In genomic region chr11:4080219-4080618, GRCm38 (mm10) we compare ENCODE assay signal across 8 mouse cellular contexts. TPM values are rescaled to one million over a fixed set of nuclear protein-coding genes. Genes with fewer than 3 reads are reported as not detected.
A peak's percentile ranks its signal among the peaks of the same experiment; 100 is the strongest.
DNase-seq lines count a peak whose midpoint lies in the region; ATAC-seq and TF ChIP-seq lines count a peak whose summit lies in the region.

No protein-coding gene starts in this region.

- H3K9ac ChIP-seq in hindbrain, embryonic 14.5 days: no peak overlapping the region
- no peak overlapping the region for H3K9ac ChIP-seq in hindbrain, embryonic 13.5 days
- H3K9ac ChIP-seq in ES-E14 (ENCODE audit: insufficient read depth, low read depth, low read length, poor library complexity, severe bottlenecking): no peak overlapping the region
- H3K9ac ChIP-seq in neural tube, embryonic 11.5 days (ENCODE audit: low read length): no peak overlapping the region

- H3K27me3 ChIP-seq in hindbrain, embryonic 14.5 days (ENCODE audit: control insufficient read depth, insufficient read depth, low read length): no peaks in the 10 kb centered on the region
- peaks cover 10% of the 10 kb centered on the region; the same call in 1 of the 2 replicates for H3K27me3 ChIP-seq in hindbrain, embryonic 13.5 days
- no peaks in the 10 kb centered on the region for H3K27me3 ChIP-seq in neural tube, embryonic 11.5 days (ENCODE audit: control insufficient read depth, insufficient read depth, low read length)

- H3K27ac ChIP-seq in hindbrain, embryonic 14.5 days: no peak overlapping the region
- no peak overlapping the region for H3K27ac ChIP-seq in hindbrain, embryonic 13.5 days
- H3K27ac ChIP-seq in ES-E14 (ENCODE audit: insufficient read depth, low read depth, low read length, poor library complexity, severe bottlenecking): no peak overlapping the region
- H3K27ac ChIP-seq in neural tube, embryonic 11.5 days (ENCODE audit: low read depth, low read length): no peak overlapping the region

- no peak overlapping the region for H3K4me3 ChIP-seq in hindbrain, embryonic 14.5 days (replicated peaks; ENCODE audit: low read length)
- H3K4me3 ChIP-seq in hindbrain, embryonic 13.5 days: no peak overlapping the region
- no peak overlapping the region for H3K4me3 ChIP-seq in ES-E14 (ENCODE audit: insufficient read depth in 1 of 2, low read depth in 1 of 2, low read length in 2 of 2, poor library complexity in 1 of 2, severe bottlenecking in 1 of 2)
- no peak overlapping the region for H3K4me3 ChIP-seq in neural tube, embryonic 11.5 days (ENCODE audit: low read depth, low read length)

- H3K9me3 ChIP-seq in hindbrain, embryonic 14.5 days (ENCODE audit: control insufficient read depth, low read length): no peaks in the 10 kb centered on the region
- no peaks in the 10 kb centered on the region for H3K9me3 ChIP-seq in hindbrain, embryonic 13.5 days
- no peaks in the 10 kb centered on the region for H3K9me3 ChIP-seq in ES-E14 (ENCODE audit: control insufficient read depth, insufficient read depth, low read depth, low read length)
- no peaks in the 10 kb centered on the region for H3K9me3 ChIP-seq in neural tube, embryonic 11.5 days (ENCODE audit: control insufficient read depth, low read length)

- WGBS in hindbrain, embryonic 14.5 days: 23% methylated on average over 4 of the region's 4 CpGs
- 16% methylated on average over 4 of the region's 4 CpGs for WGBS in hindbrain, embryonic 13.5 days
- WGBS in neural tube, embryonic 11.5 days: 12% methylated on average over 4 of the region's 4 CpGs

- H3K4me1 ChIP-seq in hindbrain, embryonic 14.5 days (replicated peaks; ENCODE audit: control insufficient read depth, insufficient read depth, low read length): no peaks in the 10 kb centered on the region
- H3K4me1 ChIP-seq in hindbrain, embryonic 13.5 days (replicated peaks): no peaks in the 10 kb centered on the region
- H3K4me1 ChIP-seq in ES-E14 (ENCODE audit: control insufficient read depth in 2 of 2, insufficient read depth in 2 of 2, low read length in 2 of 2, poor library complexity in 1 of 2): no peaks in the 10 kb centered on the region
- no peaks in the 10 kb centered on the region for H3K4me1 ChIP-seq in neural tube, embryonic 11.5 days (ENCODE audit: control insufficient read depth, insufficient read depth, low read length)

- in situ Hi-C loops in ES-E14 (cut with MboI; ENCODE audit: low sequenced_read_pairs in 2 of 2, unreplicated experiment in 2 of 2): loop anchor here in 1 of 2 experiments (5.0 kb wide), 1 partner anchor 73 kb away; no protein-coding TSS in a partner anchor

- no peak overlapping the region for H3K4me2 ChIP-seq in hindbrain, embryonic 14.5 days (replicated peaks)
- H3K4me2 ChIP-seq in hindbrain, embryonic 13.5 days: no peak overlapping the region
- no peak overlapping the region for H3K4me2 ChIP-seq in neural tube, embryonic 11.5 days (ENCODE audit: low read depth)

- TF ChIP-seq POLR2A in brain, embryonic 14.5 days (IDR thresholded peaks at IDR 0.05; ENCODE audit: borderline replicate concordance, extremely low read depth, insufficient read depth, insufficient read length, poor library complexity, severe bottlenecking): no peak

- no peaks in the 10 kb centered on the region for H3K36me3 ChIP-seq in hindbrain, embryonic 14.5 days (replicated peaks; ENCODE audit: control insufficient read depth, insufficient read depth)
- no peaks in the 10 kb centered on the region for H3K36me3 ChIP-seq in hindbrain, embryonic 13.5 days
- H3K36me3 ChIP-seq in ES-E14 (ENCODE audit: control insufficient read depth, insufficient read depth, low read length, poor library complexity, severe bottlenecking): no peaks in the 10 kb centered on the region
- no peaks in the 10 kb centered on the region for H3K36me3 ChIP-seq in neural tube, embryonic 11.5 days (ENCODE audit: control insufficient read depth, insufficient read depth, low read length)

- TF ChIP-seq CTCF in brain, embryonic 14.5 days (IDR thresholded peaks at IDR 0.05; ENCODE audit: borderline replicate concordance, extremely low read depth, insufficient read depth, insufficient read length): peak; percentile 88

- intact Hi-C loops in gastrocnemius, postnatal 14 days (cut with DNase I; ENCODE audit: low total_unique reads): no loop called here
- intact Hi-C loops in left cerebral cortex, postnatal 25 days (cut with DNase I): loop anchor here (1.0 to 2.0 kb wide), 2 partner anchors 27 to 79 kb away; no protein-coding TSS in a partner anchor

- no peak for ATAC-seq in hindbrain, embryonic 14.5 days (ENCODE audit: low FRiP score)
- no peak for ATAC-seq in hindbrain, embryonic 13.5 days (ENCODE audit: low FRiP score)
- no peak for ATAC-seq in neural tube, embryonic 11.5 days (ENCODE audit: insufficient read depth, low FRiP score, low TSS enrichment)
- ATAC-seq in inflammation-experienced regulatory T-cells, adult 6 months: no peak

- DNase-seq in hindbrain, embryonic 14.5 days (ENCODE audit: low spot score): peak; percentile 79
- peak; percentile 69 for DNase-seq in ES-E14 (ENCODE audit: low read depth, low spot score)
- DNase-seq in brain, embryonic 14.5 days (ENCODE audit: low read depth): peak; percentile 66
- DNase-seq in gastrocnemius, postnatal 14 days: peak; percentile 24
- DNase-seq in left cerebral cortex, postnatal 25 days (ENCODE audit: low spot score in 2 of 2): peak; percentile 69 to 79
- DNase-seq in neural tube, embryonic 11.5 days (ENCODE audit: low spot score): peak; percentile 68

TF ChIP-seq in ES-E14, 5 proteins besides CTCF, POLR2A, EP300 and RAD21:
- peak; percentile 78; the same call in 1 of the 2 replicates for TF ChIP-seq ZC3H11A (IDR thresholded peaks at IDR 0.05; ENCODE audit: borderline replicate concordance, low read depth, low read length)
- no peak for TF ChIP-seq HCFC1 (IDR thresholded peaks at IDR 0.05; ENCODE audit: borderline replicate concordance, insufficient read depth, low read length)

RNA-seq across cellular contexts. Expression of gene Mtfp1, which starts 15.0 kb away (rescaled TPM):
- 9.3 and 10.6 TPM in 2 replicates for polyA plus RNA-seq in hindbrain, embryonic 14.5 days (2014; fragmentation: Nextera tagmentation; extraction: Ambion mirVana)
- 5.7 and 6.2 TPM in 2 replicates for polyA plus RNA-seq in hindbrain, embryonic 13.5 days (2015; fragmentation: Nextera tagmentation; extraction: Ambion mirVana)
- 12.7 and 20.5 TPM in 2 replicates for total RNA-seq in ES-E14 (2012; rRNA removed)
- polyA plus RNA-seq in brain, embryonic 14.5 days (2012; rRNA removed): 5.7 and 5.9 TPM in 2 replicates
- total RNA-seq in gastrocnemius, postnatal 14 days (2021): 10 to 100 TPM; 40.8 to 47.8 TPM
- 100 to 1,000 TPM in 1 of 2 experiments, 10 to 100 TPM in 1; 92.3 to 104 TPM for total RNA-seq in left cerebral cortex, postnatal 25 days (2021)
- 5.9 and 6.7 TPM in 2 replicates for polyA plus RNA-seq in neural tube, embryonic 11.5 days (2014; fragmentation: Nextera tagmentation; extraction: Ambion mirVana)
- polyA plus RNA-seq in inflammation-experienced regulatory T-cells, adult 6 months (2017; shearing (Covaris generic)): 1 to 10 TPM; 1.1 to 3.8 (median 3.2) TPM

RNA-seq across cellular contexts. Expression of gene Sec14l3, which starts 15.6 kb away (rescaled TPM):
- polyA plus RNA-seq in hindbrain, embryonic 14.5 days (2014; fragmentation: Nextera tagmentation; extraction: Ambion mirVana): 0.54 and 0.63 TPM in 2 replicates
- 0.08 and 0.35 TPM in 2 replicates for polyA plus RNA-seq in hindbrain, embryonic 13.5 days (2015; fragmentation: Nextera tagmentation; extraction: Ambion mirVana)
- total RNA-seq in ES-E14 (2012; rRNA removed): 0.22 and 0.26 TPM in 2 replicates
- 0.23 and 0.29 TPM in 2 replicates for polyA plus RNA-seq in brain, embryonic 14.5 days (2012; rRNA removed)
- not detected for total RNA-seq in gastrocnemius, postnatal 14 days (2021)
- 1 to 10 TPM in 1 of 2 experiments, under 1 TPM in 1; 0.60 to 1.3 TPM for total RNA-seq in left cerebral cortex, postnatal 25 days (2021)
- polyA plus RNA-seq in neural tube, embryonic 11.5 days (2014; fragmentation: Nextera tagmentation; extraction: Ambion mirVana): not detected in 2 replicates
- polyA plus RNA-seq in inflammation-experienced regulatory T-cells, adult 6 months (2017; shearing (Covaris generic)): not detected

RNA-seq across cellular contexts. Expression of gene Sec14l2, which starts 43.0 kb away (rescaled TPM):
- 3.6 and 4.1 TPM in 2 replicates for polyA plus RNA-seq in hindbrain, embryonic 14.5 days (2014; fragmentation: Nextera tagmentation; extraction: Ambion mirVana)
- polyA plus RNA-seq in hindbrain, embryonic 13.5 days (2015; fragmentation: Nextera tagmentation; extraction: Ambion mirVana): 2.3 and 3.4 TPM in 2 replicates
- 7.9 and 9.0 TPM in 2 replicates for total RNA-seq in ES-E14 (2012; rRNA removed)
- polyA plus RNA-seq in brain, embryonic 14.5 days (2012; rRNA removed): 4.1 and 5.9 TPM in 2 replicates
- under 1 TPM; 0.95 to 0.96 TPM for total RNA-seq in gastrocnemius, postnatal 14 days (2021)
- total RNA-seq in left cerebral cortex, postnatal 25 days (2021): 10 to 100 TPM; 35.6 to 35.8 TPM
- 2.1 and 2.3 TPM in 2 replicates for polyA plus RNA-seq in neural tube, embryonic 11.5 days (2014; fragmentation: Nextera tagmentation; extraction: Ambion mirVana)
- 1 to 10 TPM in 2 of 3 experiments, under 1 TPM in 1; 0.79 to 2.7 (median 1.3) TPM for polyA plus RNA-seq in inflammation-experienced regulatory T-cells, adult 6 months (2017; shearing (Covaris generic))

RNA-seq across cellular contexts. Expression of gene Sec14l4, which starts 49.0 kb away (rescaled TPM):
- not detected in 2 replicates for polyA plus RNA-seq in hindbrain, embryonic 14.5 days (2014; fragmentation: Nextera tagmentation; extraction: Ambion mirVana)
- polyA plus RNA-seq in hindbrain, embryonic 13.5 days (2015; fragmentation: Nextera tagmentation; extraction: Ambion mirVana): not detected in 2 replicates
- total RNA-seq in ES-E14 (2012; rRNA removed): 0.94 and 2.3 TPM in 2 replicates
- 0.05 TPM in 1 of 2 replicates, not detected in the other for polyA plus RNA-seq in brain, embryonic 14.5 days (2012; rRNA removed)
- total RNA-seq in gastrocnemius, postnatal 14 days (2021): not detected
- total RNA-seq in left cerebral cortex, postnatal 25 days (2021): under 1 TPM in 1 of 2 experiments, not detected in 1; 0.21 TPM
- not detected in 2 replicates for polyA plus RNA-seq in neural tube, embryonic 11.5 days (2014; fragmentation: Nextera tagmentation; extraction: Ambion mirVana)
- not detected for polyA plus RNA-seq in inflammation-experienced regulatory T-cells, adult 6 months (2017; shearing (Covaris generic))

RNA-seq across cellular contexts. Expression of gene Rnf215, which starts 54.8 kb away (rescaled TPM):
- polyA plus RNA-seq in hindbrain, embryonic 14.5 days (2014; fragmentation: Nextera tagmentation; extraction: Ambion mirVana): 46.4 and 48.2 TPM in 2 replicates
- polyA plus RNA-seq in hindbrain, embryonic 13.5 days (2015; fragmentation: Nextera tagmentation; extraction: Ambion mirVana): 42.9 and 44.0 TPM in 2 replicates
- total RNA-seq in ES-E14 (2012; rRNA removed): 19.5 and 28.8 TPM in 2 replicates
- 60.4 and 66.1 TPM in 2 replicates for polyA plus RNA-seq in brain, embryonic 14.5 days (2012; rRNA removed)
- total RNA-seq in gastrocnemius, postnatal 14 days (2021): 1 to 10 TPM; 6.3 to 8.7 TPM
- total RNA-seq in left cerebral cortex, postnatal 25 days (2021): 10 to 100 TPM; 28.2 to 31.4 TPM
- 29.4 and 29.7 TPM in 2 replicates for polyA plus RNA-seq in neural tube, embryonic 11.5 days (2014; fragmentation: Nextera tagmentation; extraction: Ambion mirVana)
- polyA plus RNA-seq in inflammation-experienced regulatory T-cells, adult 6 months (2017; shearing (Covaris generic)): 10 to 100 TPM in 1 of 3 experiments, 1 to 10 TPM in 2; 7.5 to 10.4 (median 8.4) TPM

Comparison
In these comparisons a context has a peak if more than half of its experiments do, and no peak if none do; other contexts are left out.
1. DNase-seq: peak in every context shown above with its lines; median percentile 79 in hindbrain, embryonic 14.5 days; 74 in left cerebral cortex, postnatal 25 days; 69 in ES-E14; 68 in neural tube, embryonic 11.5 days; 66 in brain, embryonic 14.5 days; 24 in gastrocnemius, postnatal 14 days.